Mouse (Mus musculus) v-Abl transformed pro-B cells (cell line): ENCODE measurements around the gene Gm10097.

Experiments used
- in situ Hi-C, 2 experiments: fragments of 400-800 bp; cut with MboI; formaldehyde crosslinking; loops; one replicate each; pipeline ENCODE4 v1.15.1; 2025; ENCODE audit not compliant: unreplicated experiment in 2 of 2

The Gm10097 gene

DNA sequence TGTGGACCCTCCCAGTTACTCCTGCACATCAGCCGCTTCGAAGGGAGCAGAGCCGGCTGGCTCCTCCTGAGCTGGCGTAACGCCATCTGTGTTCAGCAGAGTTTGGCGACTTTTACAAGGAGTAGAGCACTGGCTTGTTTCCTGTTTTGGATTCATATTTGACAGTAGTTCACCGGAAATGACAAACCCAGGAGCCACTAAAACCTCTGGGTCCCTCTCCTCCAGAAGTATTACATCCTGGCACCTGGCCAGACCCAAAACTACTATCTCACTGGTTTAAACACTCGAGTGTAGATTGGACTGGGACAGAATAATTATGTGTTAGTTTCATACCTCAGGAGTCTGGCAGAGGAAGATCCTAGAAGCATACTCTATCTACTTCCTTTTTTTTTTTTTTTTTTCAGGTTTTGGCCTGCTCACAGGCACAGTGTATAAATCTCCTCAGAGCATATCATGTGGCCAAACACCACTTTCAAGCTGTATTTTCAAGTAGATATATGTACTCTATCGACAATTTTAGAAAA lies 11.0 kb downstream of the Gm10097 start:
- in situ Hi-C loops = no loop called here

DNA sequence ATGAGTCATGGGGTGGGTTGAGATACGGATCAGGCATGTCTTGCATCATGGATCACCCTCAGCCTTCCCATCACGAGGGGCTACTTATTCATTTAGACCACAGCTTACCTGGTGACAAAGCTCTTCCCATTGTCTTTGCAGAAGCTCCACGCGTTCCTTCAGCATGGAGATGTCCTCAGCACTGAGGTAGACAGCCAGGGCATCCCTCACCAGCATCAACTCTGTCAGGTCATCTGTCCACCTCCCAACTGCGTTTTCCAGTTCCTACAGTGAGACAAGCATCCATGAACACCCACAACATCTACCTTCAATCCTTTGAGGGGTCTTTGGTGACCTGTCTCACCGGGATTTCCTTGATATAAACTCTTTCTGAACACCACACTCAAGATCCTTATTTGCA lies 14.7 kb downstream of the Gm10097 start:
- in situ Hi-C loops = no loop called here

DNA sequence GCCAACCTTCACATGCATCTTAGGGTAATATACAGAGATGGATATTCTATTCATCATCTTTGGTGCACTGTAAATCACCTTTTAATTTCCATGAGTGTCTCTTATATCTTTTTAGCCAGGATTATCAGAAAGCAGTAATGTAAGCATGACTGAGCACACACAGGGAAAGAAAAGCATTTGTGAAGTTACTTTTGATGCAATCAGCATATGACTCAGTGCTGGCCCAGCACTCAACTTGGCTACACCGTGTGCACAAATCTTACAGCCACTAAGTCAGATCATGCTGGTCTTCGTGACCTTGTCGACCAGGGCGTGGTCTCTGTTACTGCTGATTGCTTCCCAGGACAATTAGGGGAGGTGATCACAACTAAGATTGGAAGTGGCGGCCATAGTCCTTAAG lies 16.8 kb downstream of the Gm10097 start:
- in situ Hi-C loops = no loop called here

DNA sequence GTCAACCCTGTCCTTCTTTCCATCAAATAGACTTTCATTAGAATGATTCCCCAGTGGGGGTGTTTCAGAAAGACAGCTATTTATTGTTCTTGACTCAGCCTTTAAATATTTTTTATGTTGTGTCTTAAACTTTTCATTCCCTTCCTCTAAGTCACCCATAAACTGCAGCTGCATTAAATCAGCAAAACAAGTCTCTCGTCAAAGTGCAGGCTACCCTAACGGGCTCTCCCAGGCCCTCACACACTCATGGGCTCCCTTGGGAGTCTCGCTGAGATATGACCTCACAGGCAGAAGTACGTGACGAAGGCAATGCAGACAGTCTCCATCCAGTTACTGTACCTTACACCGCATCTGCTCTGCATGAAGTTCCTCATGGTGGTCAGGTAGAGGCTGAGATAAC lies 17.3 kb downstream of the Gm10097 start:
- in situ Hi-C loops = no loop called here

DNA sequence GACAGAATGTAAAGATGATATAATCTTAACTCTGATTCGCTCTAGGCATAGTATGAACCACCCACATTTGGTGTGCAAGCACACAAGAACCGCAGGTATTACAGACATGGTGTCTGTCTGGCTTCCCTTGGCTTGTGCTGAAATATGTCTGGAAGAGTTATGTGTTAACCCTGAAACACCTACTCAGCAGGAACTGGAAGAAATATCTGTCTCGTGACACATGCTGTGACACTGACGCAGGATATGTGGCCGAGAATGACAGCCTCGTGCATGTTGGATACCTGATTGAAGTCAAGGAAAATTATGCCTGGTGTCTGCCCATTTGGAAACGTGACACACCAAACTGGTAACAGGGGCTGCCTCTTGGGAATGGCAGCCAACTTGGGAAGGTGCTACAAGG lies 18.3 kb downstream of the Gm10097 start:
- in situ Hi-C loops = no loop called here

DNA sequence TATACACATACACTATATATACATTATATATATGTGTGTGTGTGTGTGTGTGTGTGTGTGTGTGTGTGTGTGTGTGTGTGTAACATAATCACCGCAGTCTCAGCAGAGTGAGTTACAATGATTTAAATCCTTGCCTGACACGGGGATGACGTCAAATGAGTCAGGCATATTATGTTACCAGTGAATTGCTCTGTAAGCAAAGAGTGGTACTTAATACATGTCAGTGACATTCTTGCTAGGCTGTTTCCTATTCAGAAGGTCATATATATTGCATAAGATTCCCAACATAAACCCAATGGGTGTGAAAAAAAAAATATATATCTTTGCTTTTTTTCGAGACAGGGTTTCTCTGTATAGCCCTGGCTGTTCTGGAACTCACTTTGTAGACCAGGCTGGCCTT lies 20.1 kb downstream of the Gm10097 start:
- in situ Hi-C loops = no loop called here

DNA sequence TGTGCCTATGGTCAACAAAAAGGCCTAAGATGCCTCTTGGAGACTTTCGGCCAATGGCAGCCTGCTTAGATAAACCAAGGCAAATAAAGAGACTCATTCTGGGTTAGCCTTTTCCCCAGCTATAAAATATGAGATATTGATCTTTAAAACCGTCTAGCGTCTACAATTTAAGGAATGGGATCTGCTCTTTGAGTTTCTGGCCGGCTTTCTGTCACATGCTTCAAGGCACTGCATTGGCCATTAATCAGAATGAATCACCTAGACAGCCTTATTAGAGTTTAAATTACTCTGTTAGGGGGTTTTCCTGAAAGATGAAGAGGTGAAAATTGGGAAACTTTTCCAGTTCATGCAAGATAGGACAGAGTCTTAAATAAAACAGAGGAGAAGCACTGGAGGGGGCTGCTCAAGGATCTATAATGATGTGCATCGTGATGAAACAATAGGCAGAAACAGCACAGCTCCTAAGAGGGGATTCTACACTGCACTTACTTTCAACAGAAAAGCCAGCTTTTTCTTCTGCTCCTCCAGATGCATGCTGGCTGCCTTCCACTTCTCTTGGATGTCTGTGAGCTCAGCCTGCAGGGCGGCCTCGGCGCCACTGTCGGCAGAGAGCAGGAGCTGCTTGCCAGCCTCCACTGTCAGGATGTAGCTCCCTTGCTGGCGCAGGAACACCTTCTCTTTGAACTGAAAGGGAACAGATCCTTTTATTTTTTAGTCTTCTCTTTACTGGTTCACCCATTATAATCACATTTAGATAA lies 28.2 kb downstream of the Gm10097 start:
- in situ Hi-C loops = no loop called here

DNA sequence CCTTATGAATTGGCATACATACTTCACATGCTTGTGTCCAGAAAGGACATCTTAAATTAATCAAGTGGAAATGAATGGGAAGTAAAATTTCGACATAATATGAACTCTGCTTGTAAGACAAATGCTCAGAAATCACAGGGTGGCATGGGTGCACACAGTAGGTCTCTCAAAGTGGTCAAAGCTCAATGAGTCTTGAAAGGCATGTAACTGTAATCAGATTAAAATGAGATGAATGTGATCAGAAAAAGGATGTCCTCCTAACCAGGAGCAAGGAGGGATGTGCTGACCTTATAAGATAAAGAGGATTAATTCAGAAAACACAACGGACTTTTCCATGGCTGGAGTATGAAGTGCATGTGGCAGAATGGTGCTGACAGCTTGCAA lies 28.8 kb downstream of the Gm10097 start:
- in situ Hi-C loops = no loop called here

DNA sequence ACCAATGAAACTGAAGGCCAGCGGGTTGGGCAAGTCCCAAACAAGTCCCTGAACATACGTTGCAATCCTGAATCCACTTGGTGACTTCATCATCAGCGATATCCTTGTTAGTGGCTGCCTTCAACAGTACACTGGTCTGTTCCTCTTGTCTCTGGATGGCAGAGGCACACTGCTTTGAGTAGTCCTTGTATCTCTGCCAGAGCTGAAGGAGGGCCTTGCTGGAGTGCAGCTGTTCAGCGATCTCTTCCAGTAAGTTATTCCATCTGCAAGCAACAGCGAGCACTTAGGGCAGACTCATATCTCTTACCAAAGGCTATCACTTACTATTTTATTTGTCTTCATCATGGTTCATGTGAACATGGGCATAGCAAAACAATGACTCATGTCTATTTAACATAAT lies 41.8 kb downstream of the Gm10097 start:
- in situ Hi-C loops = no loop called here

DNA sequence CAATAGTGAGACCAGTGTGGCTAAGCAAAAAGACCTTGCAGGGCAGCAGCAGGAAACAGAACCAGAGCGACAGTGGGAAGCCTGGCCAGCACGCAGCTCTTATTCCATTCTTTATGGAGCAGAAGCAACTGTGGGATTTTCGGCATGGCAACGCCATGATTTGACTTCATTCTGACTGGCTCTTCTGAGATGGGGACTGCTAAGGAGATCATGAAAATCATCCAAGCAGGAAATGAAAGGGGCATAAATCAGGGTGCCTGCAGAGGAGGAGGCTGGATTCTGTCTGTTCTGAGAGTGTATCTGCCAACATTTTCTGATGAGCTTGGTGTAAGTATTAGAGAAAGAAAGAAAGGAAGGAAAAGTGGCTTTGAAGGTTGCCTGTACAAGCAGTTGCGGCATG lies 47.2 kb downstream of the Gm10097 start:
- in situ Hi-C loops = no loop called here

DNA sequence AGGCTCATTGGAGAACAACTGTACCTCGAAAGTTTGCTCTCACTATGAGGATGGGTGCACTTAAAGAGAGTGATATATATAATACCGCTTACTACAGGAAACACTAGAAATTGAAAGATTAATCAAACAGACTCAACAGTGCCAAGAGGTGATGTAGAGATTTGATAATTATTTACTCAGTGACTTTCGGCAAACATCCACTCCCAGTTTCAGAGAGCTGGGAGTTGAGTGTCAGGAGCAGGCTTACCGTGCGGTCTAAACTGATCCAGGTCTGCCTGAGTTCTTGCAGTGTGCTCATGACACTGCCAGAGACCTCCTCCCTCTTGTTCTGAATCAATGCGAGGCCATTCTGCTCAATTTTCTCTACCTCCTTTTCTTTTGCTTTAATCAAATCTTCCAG lies 47.7 kb downstream of the Gm10097 start:
- in situ Hi-C loops = no loop called here
